Mouse (Mus musculus): ENCODE results near the gene Rnf169. TPM values are rescaled to one million over a fixed set of nuclear protein-coding genes. Genes with fewer than 3 reads are reported as not detected.
A peak's percentile ranks its signal among the peaks of the same experiment; 100 is the strongest.
"Not testable (repeated sequence)": the region's sequence is repeated elsewhere in the genome, so short reads cannot be mapped to it uniquely, and the experiment has no call there.

Gene Rnf169
- polyA plus RNA-seq, 1 experiment from 2014 or later: 5.6 TPM

DNA sequence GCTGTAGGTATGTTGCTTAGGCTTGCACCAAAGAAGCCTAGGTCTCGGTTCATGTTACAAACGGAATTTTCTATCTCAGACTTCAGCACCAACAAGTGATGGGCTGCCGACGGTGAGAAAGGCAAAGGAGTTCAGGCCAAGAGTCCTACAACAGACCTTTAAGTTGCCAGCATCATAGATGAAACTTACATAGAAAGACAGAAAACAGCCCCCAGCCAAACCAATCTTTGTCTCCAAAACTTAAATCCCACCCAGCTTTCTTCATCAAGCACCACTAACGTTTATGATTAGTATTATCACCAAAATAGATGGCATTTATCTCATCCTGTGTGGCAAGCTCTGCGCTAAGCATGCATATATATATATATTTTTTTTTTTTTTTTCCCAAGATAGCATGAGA lies 1.2 kb downstream of the Rnf169 start:
- WGBS: 1% methylated on average over 6 of the region's 6 CpGs
- ATAC-seq (ENCODE audit: insufficient number of reproducible peaks, low FRiP score, low TSS enrichment, low read depth): no peak
- H3K4me1 ChIP-seq: peaks cover 22% of the 10 kb centered on the region

DNA sequence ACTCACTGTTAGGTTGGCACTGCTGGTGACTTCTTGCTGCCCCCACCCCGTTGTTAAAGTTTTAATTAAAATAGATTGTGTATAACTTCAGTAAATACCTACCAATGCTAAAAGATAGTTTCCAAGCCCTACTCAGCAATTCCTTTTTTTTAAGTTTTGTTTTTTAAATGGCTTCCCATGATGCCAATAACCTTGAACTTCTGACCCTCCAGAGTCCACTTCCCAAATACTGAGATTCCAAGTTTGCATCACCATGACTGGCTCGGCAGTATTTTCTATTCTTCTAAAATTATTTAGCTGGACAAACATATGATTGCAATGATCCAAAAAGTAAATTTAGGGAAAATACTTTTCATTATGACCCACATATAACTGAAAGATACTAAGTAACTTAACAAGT lies 2.2 kb downstream of the Rnf169 start:
- Histone ChIP-seq H3K4me2 (replicated peaks) (no peak overlapping the region), H3K4me3 (replicated peaks) (no peak overlapping the region), H3K9ac (no peak overlapping the region), H3K4me1 (peaks cover 29% of the 10 kb centered on the region), H3K36me3 (no peaks in the 10 kb centered on the region), H3K27ac (replicated peaks) (no peak overlapping the region), H3K27me3 (no peaks in the 10 kb centered on the region), H3K9me3 (replicated peaks) (no peaks in the 10 kb centered on the region)
- 75% methylated on average over 2 of the region's 2 CpGs for WGBS
- no peak for ATAC-seq (ENCODE audit: insufficient number of reproducible peaks, low FRiP score, low TSS enrichment, low read depth)

More for the DNA sequence above, 1.2 kb downstream of the Rnf169 start:
- Histone ChIP-seq H3K4me3 (replicated peaks) (peak overlapping the region; percentile 96), H3K27ac (replicated peaks) (peak overlapping the region; percentile 94; the same call in 1 of the 2 replicates), H3K4me2 (replicated peaks) (peak overlapping the region; percentile 72), H3K36me3 (no peaks in the 10 kb centered on the region), H3K9ac (peak overlapping the region; percentile 95), H3K27me3 (no peaks in the 10 kb centered on the region), H3K9me3 (replicated peaks) (no peaks in the 10 kb centered on the region)

DNA sequence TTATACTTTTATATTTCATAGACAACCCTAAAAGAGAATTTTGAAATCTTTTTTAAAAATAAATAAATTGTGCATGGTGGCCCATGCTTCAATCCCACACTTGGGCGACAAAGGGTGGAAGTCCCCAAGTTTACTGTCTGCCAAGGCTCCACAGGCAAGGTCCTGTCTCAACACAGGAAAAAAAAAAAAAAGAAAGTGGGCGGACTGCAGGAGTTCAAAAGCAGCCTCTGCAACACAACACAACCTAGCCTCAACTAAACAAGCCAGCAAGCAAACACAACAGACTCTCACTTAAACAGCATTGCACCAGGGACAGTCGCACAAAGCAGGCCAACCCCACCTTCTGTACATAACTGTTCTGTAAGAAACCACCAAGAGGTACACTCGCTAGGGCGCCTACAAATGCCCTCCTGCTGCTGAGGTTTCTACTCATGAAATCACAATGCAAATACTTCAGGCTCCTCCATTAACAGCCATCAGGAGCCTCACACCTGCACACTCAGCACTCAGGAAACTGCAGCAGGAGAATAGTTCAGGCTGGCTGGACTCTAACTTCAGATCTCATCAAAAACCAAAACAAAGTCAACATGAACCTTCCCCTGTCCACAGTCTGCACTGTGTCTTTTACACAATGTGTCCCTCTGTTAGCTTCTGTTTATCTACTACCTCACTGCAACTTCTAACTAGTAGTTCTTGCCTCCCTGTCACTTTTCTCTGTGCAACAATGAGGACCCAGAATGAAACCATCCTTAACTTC lies 4.3 kb downstream of the Rnf169 start:
- Histone ChIP-seq H3K27ac (replicated peaks) (no peak overlapping the region), H3K36me3 (no peaks in the 10 kb centered on the region), H3K9me3 (replicated peaks) (no peaks in the 10 kb centered on the region), H3K4me2 (replicated peaks) (no peak overlapping the region), H3K27me3 (no peaks in the 10 kb centered on the region), H3K9ac (no peak overlapping the region), H3K4me3 (replicated peaks) (no peak overlapping the region), H3K4me1 (peaks cover 26% of the 10 kb centered on the region)
- no peak for ATAC-seq (ENCODE audit: insufficient number of reproducible peaks, low FRiP score, low TSS enrichment, low read depth)
- WGBS: 79% methylated on average over 5 of the region's 5 CpGs

DNA sequence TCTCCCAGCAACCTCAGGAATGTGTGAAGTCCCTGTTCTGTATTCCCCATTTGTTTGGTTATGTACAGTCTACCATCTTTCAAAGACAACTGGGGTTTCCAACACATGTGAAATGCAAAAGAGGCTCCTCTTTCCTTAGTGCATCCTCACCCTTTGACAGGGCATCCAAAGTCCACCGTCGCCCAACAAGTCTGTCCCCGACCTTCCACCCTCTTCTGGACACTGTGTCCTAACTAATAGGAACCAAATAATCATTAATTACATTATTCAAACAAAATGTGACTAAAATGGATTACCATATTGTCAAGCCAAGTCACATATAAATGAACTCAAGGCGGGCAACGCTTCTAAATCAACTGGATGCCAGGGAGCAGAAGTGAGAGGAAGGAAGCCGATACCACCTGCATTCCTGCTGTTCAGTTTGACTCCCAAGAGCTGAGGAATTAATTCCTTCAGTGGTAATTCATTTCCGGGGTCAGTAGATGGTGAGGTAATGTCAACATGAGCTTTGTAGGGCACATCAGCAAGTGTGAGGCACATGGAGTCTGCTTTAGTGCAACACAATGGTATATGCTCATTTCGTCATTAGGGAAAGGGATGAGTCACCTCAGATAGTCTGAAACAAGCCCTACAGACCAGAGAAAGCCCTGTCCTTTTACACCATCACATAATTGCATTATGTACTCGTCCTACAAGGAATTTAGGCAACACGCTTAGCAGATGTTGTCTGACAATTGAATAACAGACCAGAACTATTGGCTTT lies 5.9 kb downstream of the Rnf169 start:
- Histone ChIP-seq H3K27ac (replicated peaks) (no peak overlapping the region), H3K4me2 (replicated peaks) (no peak overlapping the region), H3K4me3 (replicated peaks) (no peak overlapping the region), H3K27me3 (no peaks in the 10 kb centered on the region), H3K9ac (no peak overlapping the region), H3K9me3 (replicated peaks) (no peaks in the 10 kb centered on the region), H3K36me3 (no peaks in the 10 kb centered on the region), H3K4me1 (peaks cover 21% of the 10 kb centered on the region)
- whole genome bisulfite sequencing: 69% methylated on average over 10 of the region's 10 CpGs
- ATAC-seq (ENCODE audit: insufficient number of reproducible peaks, low FRiP score, low TSS enrichment, low read depth): no peak

DNA sequence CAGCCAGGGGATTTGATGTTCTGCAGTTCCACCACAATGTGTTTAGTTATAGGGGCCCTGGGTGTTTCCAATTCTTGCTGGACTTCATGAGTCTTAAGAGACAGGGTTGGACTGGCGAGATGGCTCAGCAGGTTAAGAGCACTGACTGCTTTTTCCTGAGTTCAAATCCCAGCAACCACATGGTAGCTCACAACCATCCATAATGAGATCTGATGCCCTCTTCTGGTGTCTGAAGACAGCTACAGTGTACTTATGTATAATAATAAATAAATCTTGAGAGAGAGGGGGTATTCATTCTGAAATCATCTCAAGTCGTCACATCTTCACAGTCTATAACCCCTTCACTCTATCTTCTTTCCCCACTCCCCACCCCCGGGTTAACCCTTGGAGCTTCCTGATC lies 7.3 kb downstream of the Rnf169 start:
- peaks cover 15% of the 10 kb centered on the region for H3K4me1 ChIP-seq
- not testable (repeated sequence) for H3K27ac ChIP-seq (replicated peaks); H3K36me3 ChIP-seq; H3K9ac ChIP-seq; ATAC-seq (ENCODE audit: insufficient number of reproducible peaks, low FRiP score, low TSS enrichment, low read depth); H3K9me3 ChIP-seq (replicated peaks); H3K27me3 ChIP-seq; H3K4me3 ChIP-seq (replicated peaks); H3K4me2 ChIP-seq (replicated peaks)
- 86% methylated on average over 3 of the region's 3 CpGs for WGBS

DNA sequence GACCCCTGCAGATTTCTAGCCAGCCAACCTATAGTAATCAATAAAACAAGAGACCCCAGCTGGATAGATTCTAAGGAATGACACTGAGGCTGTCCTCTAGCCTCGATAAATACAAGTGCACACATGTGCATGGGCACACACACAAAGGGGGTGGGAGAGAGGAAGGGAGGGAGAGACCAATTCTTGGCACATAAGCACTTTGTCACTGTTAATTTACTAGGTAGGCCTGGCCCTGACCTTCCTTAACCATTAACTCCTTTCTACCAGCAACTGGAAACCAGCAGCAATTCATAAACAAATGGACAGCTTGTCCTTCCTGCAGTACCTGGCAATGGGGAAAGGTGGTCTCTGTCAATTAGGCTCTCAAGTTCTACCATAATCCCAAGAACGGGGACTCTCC lies 8.3 kb downstream of the Rnf169 start:
- Histone ChIP-seq H3K4me3 (replicated peaks) (no peak overlapping the region), H3K4me2 (replicated peaks) (no peak overlapping the region), H3K9ac (no peak overlapping the region), H3K9me3 (replicated peaks) (no peaks in the 10 kb centered on the region), H3K4me1 (peaks cover 20% of the 10 kb centered on the region), H3K36me3 (no peaks in the 10 kb centered on the region), H3K27ac (replicated peaks) (no peak overlapping the region), H3K27me3 (no peaks in the 10 kb centered on the region)
- 76% methylated on average over 2 of the region's 2 CpGs for WGBS
- no peak for ATAC-seq (ENCODE audit: insufficient number of reproducible peaks, low FRiP score, low TSS enrichment, low read depth)

DNA sequence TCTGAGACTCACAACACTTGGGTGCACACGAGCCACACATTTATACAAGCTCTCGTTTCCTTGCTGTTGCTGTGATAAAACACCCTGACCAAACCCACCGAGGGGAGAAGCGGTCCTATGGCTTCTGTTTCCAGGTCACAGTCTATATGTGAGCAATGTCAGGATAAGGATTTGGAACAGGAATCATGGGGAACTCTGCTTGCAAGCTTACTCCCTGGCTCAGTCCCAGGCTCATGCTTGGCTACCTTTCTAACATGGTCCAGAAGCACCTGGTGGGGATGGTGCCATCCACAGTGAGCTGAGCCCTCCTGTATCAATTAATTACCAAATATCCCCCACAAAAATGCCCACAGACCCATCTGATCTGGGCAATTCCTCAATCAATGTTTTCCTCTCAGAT lies 11.1 kb downstream of the Rnf169 start:
- H3K9ac ChIP-seq: no peak overlapping the region
- H3K27me3 ChIP-seq: no peaks in the 10 kb centered on the region
- no peaks in the 10 kb centered on the region for H3K9me3 ChIP-seq (replicated peaks)
- whole genome bisulfite sequencing: 86% methylated on average over 4 of the region's 4 CpGs
- H3K4me3 ChIP-seq (replicated peaks): no peak overlapping the region
- no peaks in the 10 kb centered on the region for H3K36me3 ChIP-seq
- H3K27ac ChIP-seq (replicated peaks): no peak overlapping the region
- H3K4me1 ChIP-seq: peaks cover 38% of the 10 kb centered on the region
- ATAC-seq (ENCODE audit: insufficient number of reproducible peaks, low FRiP score, low TSS enrichment, low read depth): no peak
- no peak overlapping the region for H3K4me2 ChIP-seq (replicated peaks)

DNA sequence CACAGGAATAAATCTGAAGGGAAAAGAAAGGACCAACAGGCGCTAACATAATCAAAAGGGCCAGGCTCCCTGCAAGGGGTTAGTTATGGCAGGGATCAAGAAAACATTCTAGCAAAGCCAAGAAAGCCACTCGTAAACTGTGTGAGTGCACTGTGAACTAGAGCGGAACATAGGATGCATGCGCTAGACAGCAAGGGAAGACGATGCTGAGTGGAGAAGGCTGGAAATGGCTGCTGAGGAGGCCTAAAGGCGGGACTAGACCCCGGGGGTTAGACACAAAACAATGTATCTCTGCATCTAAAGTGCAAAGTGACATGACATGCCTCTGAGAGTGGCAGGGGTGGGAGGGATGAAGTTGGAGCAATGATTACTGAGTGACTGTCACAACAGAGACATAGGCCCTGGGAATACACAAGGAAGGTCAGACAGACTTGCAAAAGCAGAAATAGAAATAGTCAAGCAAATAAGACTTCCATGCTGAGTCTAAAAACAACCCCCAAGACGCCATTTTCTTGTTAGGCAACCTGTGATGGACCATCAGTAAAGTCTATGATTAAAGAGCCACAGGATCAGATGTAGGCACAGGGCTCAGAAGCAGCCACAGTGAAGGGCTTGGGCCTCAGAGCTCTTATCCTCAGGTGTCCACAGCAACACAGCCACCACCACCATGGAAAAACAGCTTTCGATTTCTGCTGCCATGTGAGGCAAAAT lies 14.1 kb downstream of the Rnf169 start:
- Histone ChIP-seq H3K4me3 (replicated peaks) (no peak overlapping the region), H3K9ac (no peak overlapping the region), H3K27ac (replicated peaks) (peak overlapping the region; percentile 86), H3K4me2 (replicated peaks) (no peak overlapping the region), H3K9me3 (replicated peaks) (no peaks in the 10 kb centered on the region), H3K36me3 (no peaks in the 10 kb centered on the region), H3K27me3 (no peaks in the 10 kb centered on the region), H3K4me1 (peaks cover 33% of the 10 kb centered on the region)
- no peak for ATAC-seq (ENCODE audit: insufficient number of reproducible peaks, low FRiP score, low TSS enrichment, low read depth)
- WGBS: 40% methylated on average over 9 of the region's 9 CpGs

DNA sequence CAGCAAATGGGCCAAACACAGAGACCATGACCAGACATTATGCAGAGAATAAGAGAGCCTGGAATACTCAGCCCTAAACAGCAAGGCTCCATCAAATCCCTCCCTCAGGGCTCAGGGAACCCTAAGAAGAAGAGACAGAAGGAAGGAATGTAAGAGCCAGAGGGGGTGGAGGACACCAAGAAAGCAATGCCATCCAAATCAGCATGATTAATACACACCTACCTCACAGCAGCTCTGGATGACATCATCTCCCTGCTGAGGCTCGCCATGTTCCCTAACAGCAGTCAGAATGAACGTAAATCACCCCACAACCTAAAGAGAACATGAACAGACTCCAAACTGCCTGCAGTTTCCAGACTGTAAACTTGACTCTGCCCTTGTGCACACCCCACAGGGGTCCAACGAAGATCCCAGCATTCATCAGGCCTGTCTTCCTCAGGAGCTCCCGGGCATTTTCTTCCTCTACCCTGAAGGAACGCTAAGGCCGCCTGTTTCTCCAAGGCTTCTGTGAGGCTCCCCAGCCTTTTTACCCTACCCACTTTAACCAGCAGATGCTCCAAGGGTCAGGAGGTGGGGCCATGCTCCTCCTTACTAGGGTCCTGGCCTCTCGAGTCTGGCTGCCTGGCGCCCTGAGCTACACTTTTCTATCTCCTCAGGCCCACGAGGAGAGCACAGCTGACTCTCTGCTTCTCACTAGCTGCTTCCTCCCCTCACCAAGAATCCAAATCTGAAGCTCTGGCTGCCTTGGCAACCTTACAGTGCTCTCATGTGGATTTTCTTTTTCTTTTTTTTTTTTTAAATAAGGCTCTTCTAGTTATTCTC lies 15.0 kb downstream of the Rnf169 start:
- Histone ChIP-seq H3K36me3 (no peaks in the 10 kb centered on the region), H3K27me3 (no peaks in the 10 kb centered on the region), H3K27ac (replicated peaks) (peak overlapping the region; percentile 86), H3K4me2 (replicated peaks) (peak overlapping the region; percentile 25; the same call in 1 of the 2 replicates), H3K4me3 (replicated peaks) (no peak overlapping the region), H3K4me1 (peaks cover 33% of the 10 kb centered on the region), H3K9ac (no peak overlapping the region), H3K9me3 (replicated peaks) (no peaks in the 10 kb centered on the region)
- no peak for ATAC-seq (ENCODE audit: insufficient number of reproducible peaks, low FRiP score, low TSS enrichment, low read depth)
- 24% methylated on average over 9 of the region's 9 CpGs for WGBS

DNA sequence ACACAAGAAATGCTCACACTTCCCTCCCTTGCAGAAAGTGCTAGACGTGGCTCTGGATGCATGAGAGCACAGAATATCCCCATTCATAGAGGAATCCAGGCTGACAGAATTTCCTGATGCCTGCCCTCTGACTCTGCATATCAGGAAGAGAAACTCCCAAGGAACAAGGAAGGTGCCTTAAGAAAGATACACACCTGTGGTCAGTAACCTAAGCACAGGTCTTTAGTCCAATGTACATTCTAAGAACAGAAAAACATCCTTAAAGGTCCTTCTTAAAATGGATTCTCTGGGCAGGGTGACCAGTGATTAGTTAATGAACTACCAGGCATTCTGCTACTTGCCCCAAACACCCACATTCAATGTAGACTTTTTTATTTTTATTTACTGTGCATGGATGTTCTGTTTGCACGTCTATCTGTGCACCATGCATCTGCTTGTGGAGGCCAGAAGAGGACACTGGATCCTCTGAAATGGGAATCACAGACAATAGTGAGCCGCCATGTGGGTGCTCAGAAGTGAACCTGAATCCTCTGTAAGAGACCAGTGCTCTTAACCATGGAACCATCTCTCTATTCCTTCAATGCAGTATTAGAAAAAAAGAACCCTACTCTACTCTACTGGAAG lies 16.9 kb downstream of the Rnf169 start:
- Histone ChIP-seq H3K4me1 (peaks cover 33% of the 10 kb centered on the region), H3K9me3 (replicated peaks) (no peaks in the 10 kb centered on the region), H3K27me3 (no peaks in the 10 kb centered on the region), H3K4me3 (replicated peaks) (no peak overlapping the region), H3K9ac (no peak overlapping the region), H3K27ac (replicated peaks) (no peak overlapping the region), H3K4me2 (replicated peaks) (no peak overlapping the region), H3K36me3 (no peaks in the 10 kb centered on the region)
- WGBS: 74% methylated on average over 3 of the region's 3 CpGs
- ATAC-seq (ENCODE audit: insufficient number of reproducible peaks, low FRiP score, low TSS enrichment, low read depth): no peak

Measured in embryonic facial prominence, embryonic 15.5 days (tissue).